Mouse (Mus musculus) liver, embryonic 15.5 days (tissue): ENCODE data around the gene Khnyn. TPM values are rescaled to one million over a fixed set of nuclear protein-coding genes. Genes with fewer than 3 reads are reported as not detected.

ENCODE experiments used
- ATAC-seq: fragments of 200-750 bp; cut with Nextera tagmentation; 2 replicates; pipeline ENCODE4 v1.8.0; 2017; ENCODE audit warnings: moderate number of reproducible peaks, mild to moderate bottlenecking, moderate library complexity; ENCODE audit not compliant: insufficient read depth
- H3K27ac ChIP-seq: fragments of 300-500 bp; sonication (generic); replicated peaks from 2 replicates; pipeline ENCODE4 v1.5.1; 2015; ENCODE audit warnings: mild to moderate bottlenecking, inconsistent platforms
- H3K27me3 ChIP-seq: fragments of 300-500 bp; sonication (generic); 2 replicates; pipeline ENCODE4 v1.6.1; 2015; ENCODE audit warnings: mild to moderate bottlenecking, inconsistent platforms
- H3K36me3 ChIP-seq: fragments of 300-500 bp; sonication (generic); replicated peaks from 2 replicates; pipeline ENCODE4 v1.6.1; 2015; ENCODE audit warnings: moderate library complexity, mild to moderate bottlenecking, inconsistent platforms
- H3K4me1 ChIP-seq: fragments of 300-500 bp; sonication (generic); replicated peaks from 2 replicates; pipeline ENCODE4 v1.6.1; 2015; ENCODE audit warnings: inconsistent platforms
- H3K4me2 ChIP-seq: fragments of 300-500 bp; sonication (generic); 2 replicates; pipeline ENCODE4 v1.6.1; 2015; ENCODE audit warnings: moderate library complexity, mild to moderate bottlenecking, inconsistent platforms
- H3K4me3 ChIP-seq: fragments of 300-500 bp; sonication (generic); replicated peaks from 2 replicates; pipeline ENCODE4 v1.5.1; 2015; ENCODE audit warnings: mild to moderate bottlenecking, inconsistent platforms
- H3K9ac ChIP-seq: fragments of 300-500 bp; sonication (generic); 2 replicates; pipeline ENCODE4 v1.6.1; 2015; ENCODE audit warnings: moderate library complexity, mild to moderate bottlenecking, inconsistent platforms
- H3K9me3 ChIP-seq: fragments of 300-500 bp; sonication (generic); replicated peaks from 2 replicates; pipeline ENCODE4 v1.6.1; 2016; ENCODE audit warnings: inconsistent platforms
- WGBS: fragments of 180-500 bp; shearing (Covaris S2); methylation state at CpG from one replicate; pipeline ENCODE4 v1.1.7; 2015; ENCODE audit warnings: mixed read lengths; ENCODE audit not compliant: insufficient replicate concordance; 5-methylcytosine and 5-hydroxymethylcytosine counted together
- polyA plus RNA-seq: library from polyadenylated mRNA; unstranded; fragments of >200 nt; fragmentation: Nextera tagmentation; extraction: Ambion mirVana; gene quantifications from 2 replicates; pipeline ENCODE4 v1.2.1, GENCODE M21; 2015

The Khnyn gene
- polyA plus RNA-seq, 1 experiment from 2014 or later: 8.6 TPM

DNA sequence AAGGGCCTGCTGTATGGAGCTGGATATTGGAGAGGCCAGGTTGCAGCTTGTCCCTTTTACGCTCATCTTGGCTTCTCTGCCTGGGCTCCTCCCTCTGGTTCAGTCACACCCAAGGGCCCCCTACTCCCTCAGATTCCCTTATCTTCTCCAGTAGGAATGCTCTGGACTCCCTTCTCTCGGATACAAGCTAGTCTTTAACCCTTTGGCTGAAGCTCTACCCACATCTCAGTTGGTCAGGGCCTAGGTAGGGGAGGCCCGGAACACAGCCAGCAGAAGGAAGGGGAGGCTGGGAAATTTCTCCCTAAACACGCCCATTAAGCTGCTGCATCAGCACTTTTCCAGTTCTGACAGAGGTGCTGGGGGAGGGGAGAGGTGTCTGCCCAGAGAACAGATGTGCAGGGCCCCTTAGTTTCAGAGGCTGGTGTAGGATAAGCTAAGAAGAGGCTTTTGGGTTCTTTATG, 29.6 kb upstream of the Khnyn start:
- 0 out of 2 replicates have a peak, but pooled peaks have one; percentile 14 for ATAC-seq
- H3K27me3 ChIP-seq: peaks cover 31% of the 10 kb centered on the region
- peak overlapping the region; percentile 72 for H3K4me2 ChIP-seq
- H3K27ac ChIP-seq: peak overlapping the region; percentile 53
- peaks cover 34% of the 10 kb centered on the region for H3K4me1 ChIP-seq
- H3K36me3 ChIP-seq: no peaks in the 10 kb centered on the region
- peak overlapping the region; percentile 57 for H3K4me3 ChIP-seq
- H3K9ac ChIP-seq: peak overlapping the region; percentile 32; the same call in 1 of the 2 replicates
- H3K9me3 ChIP-seq: no peaks in the 10 kb centered on the region
- 8% methylated on average over 4 of the region's 4 CpGs for WGBS

DNA sequence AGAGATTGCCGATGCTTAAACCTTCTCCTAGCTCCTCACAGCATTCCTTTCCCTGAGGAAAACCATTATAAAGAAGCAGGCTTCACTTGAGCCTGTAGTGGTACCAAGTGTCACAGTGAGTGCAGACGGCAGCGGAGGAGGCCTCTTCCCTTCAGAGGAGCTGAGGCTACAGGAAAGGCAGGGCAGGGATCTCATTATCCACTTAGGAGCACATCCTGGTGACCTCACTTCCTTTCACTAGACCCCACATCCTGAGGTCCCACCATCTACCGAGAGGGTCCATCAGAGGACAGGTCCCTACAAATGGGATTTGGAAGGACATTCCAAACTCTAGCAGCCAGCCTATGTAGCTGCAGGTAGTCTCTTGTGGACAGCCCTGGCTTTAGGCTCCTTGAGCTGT, 27.2 kb upstream of the Khnyn start:
- H3K9me3 ChIP-seq: no peaks in the 10 kb centered on the region
- no peak overlapping the region for H3K4me3 ChIP-seq
- no peak overlapping the region for H3K27ac ChIP-seq
- H3K4me1 ChIP-seq: peaks cover 47% of the 10 kb centered on the region
- H3K4me2 ChIP-seq: no peak overlapping the region
- 62% methylated on average over 4 of the region's 4 CpGs for WGBS
- no peaks in the 10 kb centered on the region for H3K36me3 ChIP-seq
- H3K27me3 ChIP-seq: peaks cover 21% of the 10 kb centered on the region
- no peak overlapping the region for H3K9ac ChIP-seq
- no peak for ATAC-seq

DNA sequence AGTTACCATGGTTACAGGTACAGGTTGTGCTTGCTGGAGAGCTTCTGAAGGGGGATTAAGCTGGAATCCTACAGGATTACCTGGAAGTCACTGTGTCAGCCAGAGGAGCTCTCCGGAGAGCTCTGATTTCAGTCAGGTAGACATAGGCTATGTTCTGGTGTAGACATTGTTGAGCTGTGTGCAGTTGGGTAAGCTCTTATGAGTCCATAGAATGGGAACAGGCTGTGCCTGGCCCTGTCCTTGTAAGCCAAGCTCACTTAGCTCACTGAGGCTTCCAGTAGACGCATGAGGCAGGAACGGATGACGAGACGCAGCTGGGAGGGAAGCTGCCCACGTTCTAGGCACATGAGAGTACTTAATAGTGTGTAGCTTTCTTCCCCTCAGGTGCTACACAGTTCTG, 22.6 kb upstream of the Khnyn start:
- no peak overlapping the region for H3K9ac ChIP-seq
- H3K4me1 ChIP-seq: peaks cover 20% of the 10 kb centered on the region
- WGBS: 75% methylated on average over 6 of the region's 6 CpGs
- 0 out of 2 replicates have a peak, but pooled peaks cover 7% of the 10 kb centered on the region for H3K36me3 ChIP-seq
- ATAC-seq: no peak
- no peaks in the 10 kb centered on the region for H3K27me3 ChIP-seq
- no peak overlapping the region for H3K27ac ChIP-seq
- no peak overlapping the region for H3K4me3 ChIP-seq
- no peaks in the 10 kb centered on the region for H3K9me3 ChIP-seq
- no peak overlapping the region for H3K4me2 ChIP-seq

DNA sequence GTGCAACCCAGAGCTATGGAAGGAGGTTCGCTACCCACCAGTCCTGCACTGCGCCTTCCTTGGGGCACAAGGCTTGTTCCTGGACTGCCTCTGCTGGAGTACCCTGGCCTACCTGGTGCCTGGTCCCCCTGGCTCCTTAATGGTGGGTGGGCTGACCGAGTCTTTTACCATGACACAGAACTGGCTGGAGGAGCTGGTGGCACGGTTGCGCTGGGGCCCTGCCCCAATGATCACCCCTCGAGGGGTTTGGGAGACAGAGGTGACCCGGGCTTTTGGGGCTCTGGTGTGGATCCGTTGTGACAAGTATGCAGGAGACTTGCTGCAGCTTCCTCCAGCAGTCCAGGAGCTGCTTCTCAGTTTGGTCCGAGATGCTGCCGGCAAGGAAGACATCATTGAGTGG, 21.8 kb upstream of the Khnyn start:
- Histone ChIP-seq H3K4me1 (peaks cover 20% of the 10 kb centered on the region; the same call in 1 of the 2 replicates), H3K9ac (no peak overlapping the region), H3K4me2 (no peak overlapping the region), H3K9me3 (no peaks in the 10 kb centered on the region), H3K36me3 (0 out of 2 replicates have a peak, but pooled peaks cover 7% of the 10 kb centered on the region), H3K27ac (no peak overlapping the region), H3K27me3 (no peaks in the 10 kb centered on the region), H3K4me3 (no peak overlapping the region)
- ATAC-seq: no peak
- WGBS: 81% methylated on average over 10 of the region's 10 CpGs

DNA sequence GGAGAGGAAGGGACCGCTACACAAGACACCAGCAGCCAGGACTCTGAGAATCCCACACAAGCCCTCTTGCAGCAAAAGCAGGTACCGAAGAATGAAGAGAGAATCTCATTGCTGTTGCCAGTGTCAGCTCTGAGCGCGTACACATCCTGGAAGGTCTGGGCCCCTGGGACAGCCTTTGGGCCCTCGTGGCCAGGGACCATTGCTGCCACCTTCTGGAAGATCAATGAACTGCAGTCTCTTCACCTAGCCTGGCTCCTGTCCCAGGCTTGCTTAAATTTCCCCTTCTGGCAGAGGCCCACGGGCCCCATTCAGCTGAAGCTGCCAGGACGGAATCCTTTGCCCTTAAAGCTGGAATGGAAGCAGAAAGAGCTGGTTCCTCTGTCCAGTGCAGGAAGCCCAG, 21.0 kb upstream of the Khnyn start:
- ATAC-seq: peak; percentile 49; the same call in 1 of the 2 replicates
- WGBS: 37% methylated on average over 7 of the region's 7 CpGs

DNA sequence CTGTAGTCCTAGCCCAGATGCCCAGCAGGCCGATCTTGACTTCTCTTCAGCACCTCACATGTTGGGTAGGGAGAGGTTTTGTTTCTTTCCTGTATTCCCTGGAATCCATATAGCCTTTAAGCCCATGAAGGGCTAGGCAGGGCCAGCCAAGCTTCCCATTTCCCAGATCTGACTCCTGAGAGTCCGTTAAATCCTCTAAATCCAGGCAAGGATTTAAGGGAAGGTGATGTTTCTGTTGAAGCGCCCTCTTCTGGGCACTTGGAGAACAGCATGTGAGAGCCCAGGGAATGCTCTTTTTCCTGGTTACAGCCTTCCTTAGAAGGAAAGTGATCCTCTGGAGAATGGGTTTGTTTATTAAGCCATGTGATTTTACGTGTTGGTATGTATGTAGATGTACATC, 17.8 kb upstream of the Khnyn start:
- H3K27me3 ChIP-seq: no peaks in the 10 kb centered on the region
- H3K4me3 ChIP-seq: no peak overlapping the region
- peaks cover 21% of the 10 kb centered on the region; the same call in 1 of the 2 replicates for H3K36me3 ChIP-seq
- H3K27ac ChIP-seq: no peak overlapping the region
- no peak overlapping the region for H3K4me2 ChIP-seq
- no peaks in the 10 kb centered on the region for H3K9me3 ChIP-seq
- no peak overlapping the region for H3K9ac ChIP-seq
- WGBS: 31% methylated on average over 4 of the region's 4 CpGs
- no peak for ATAC-seq
- H3K4me1 ChIP-seq: peaks cover 8% of the 10 kb centered on the region; the same call in 1 of the 2 replicates

More for the DNA sequence above, 21.0 kb upstream of the Khnyn start:
- peaks cover 20% of the 10 kb centered on the region; the same call in 1 of the 2 replicates for H3K4me1 ChIP-seq
- H3K36me3 ChIP-seq: 0 out of 2 replicates have a peak, but pooled peaks cover 13% of the 10 kb centered on the region
- H3K9me3 ChIP-seq: no peaks in the 10 kb centered on the region
- no peak overlapping the region for H3K27ac ChIP-seq
- H3K27me3 ChIP-seq: no peaks in the 10 kb centered on the region
- no peak overlapping the region for H3K4me2 ChIP-seq
- H3K9ac ChIP-seq: no peak overlapping the region
- no peak overlapping the region for H3K4me3 ChIP-seq

DNA sequence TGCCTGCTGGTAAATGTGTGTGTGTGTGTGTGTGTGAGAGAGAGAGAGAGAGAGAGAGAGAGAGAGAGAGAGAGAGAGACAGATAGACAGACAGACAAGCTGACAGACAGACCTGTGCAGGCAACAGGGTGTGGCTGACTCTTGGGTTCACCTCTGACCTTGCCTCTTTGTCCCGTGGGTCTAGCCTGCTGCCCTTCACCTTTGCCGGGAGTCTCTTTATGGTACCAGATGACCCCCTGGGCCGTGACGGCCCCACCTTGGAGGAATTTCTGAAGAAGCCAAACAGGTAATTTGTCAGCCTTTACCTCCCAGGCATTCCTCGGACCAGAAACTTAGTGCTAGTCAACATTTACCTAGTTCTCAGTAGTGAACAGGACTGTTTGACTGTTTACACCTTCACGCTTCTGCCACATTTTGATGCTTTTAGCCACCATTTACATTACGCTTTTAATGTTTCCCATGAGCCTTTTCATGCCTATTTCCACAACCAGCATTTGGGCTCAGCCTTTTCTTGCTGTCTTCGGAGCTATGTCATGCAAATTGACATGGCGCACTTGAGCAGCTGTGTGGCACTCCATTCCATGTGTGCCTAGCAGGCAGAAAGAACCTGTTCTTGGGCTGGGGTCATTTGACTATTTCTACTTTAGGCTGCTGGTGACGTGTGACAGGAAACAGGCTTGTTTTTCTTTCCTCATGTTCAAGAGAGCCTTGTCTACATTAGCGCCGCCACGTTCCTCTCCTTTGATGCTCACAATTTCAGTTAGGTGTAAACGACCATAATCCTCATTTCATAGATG, 16.3 kb upstream of the Khnyn start:
- H3K4me1 ChIP-seq: peaks cover 10% of the 10 kb centered on the region; the same call in 1 of the 2 replicates
- no peak overlapping the region for H3K27ac ChIP-seq
- no peak for ATAC-seq
- no peaks in the 10 kb centered on the region for H3K9me3 ChIP-seq
- no peak overlapping the region for H3K4me2 ChIP-seq
- no peaks in the 10 kb centered on the region for H3K27me3 ChIP-seq
- H3K9ac ChIP-seq: no peak overlapping the region
- H3K36me3 ChIP-seq: peaks cover 24% of the 10 kb centered on the region; the same call in 1 of the 2 replicates
- H3K4me3 ChIP-seq: no peak overlapping the region
- WGBS: 73% methylated on average over 14 of the region's 14 CpGs

DNA sequence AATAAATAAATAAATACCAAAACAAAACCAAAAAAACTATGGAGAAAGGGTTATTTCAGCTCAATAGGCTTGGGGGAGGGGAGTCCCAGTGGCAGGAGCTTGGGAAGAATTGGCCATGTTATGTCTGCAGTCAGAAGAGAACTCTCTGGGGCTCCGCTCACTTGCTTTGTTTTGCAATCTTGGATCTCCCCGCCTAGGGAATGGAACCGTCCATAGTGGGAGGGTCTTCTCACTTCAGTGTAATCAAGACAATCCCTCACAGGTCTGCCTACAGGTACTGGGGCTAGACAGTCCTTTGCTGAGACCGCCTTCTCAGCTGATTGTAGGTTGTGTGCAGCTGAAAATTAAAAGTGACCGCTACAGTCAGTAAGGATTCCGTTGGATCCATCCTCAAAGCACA, 15.2 kb upstream of the Khnyn start:
- H3K4me2 ChIP-seq: no peak overlapping the region
- WGBS: 85% methylated on average over 6 of the region's 6 CpGs
- no peak overlapping the region for H3K27ac ChIP-seq
- H3K27me3 ChIP-seq: no peaks in the 10 kb centered on the region
- peaks cover 14% of the 10 kb centered on the region; the same call in 1 of the 2 replicates for H3K4me1 ChIP-seq
- no peak overlapping the region for H3K9ac ChIP-seq
- H3K9me3 ChIP-seq: no peaks in the 10 kb centered on the region
- no peak overlapping the region for H3K4me3 ChIP-seq
- ATAC-seq: no peak
- peaks cover 21% of the 10 kb centered on the region; the same call in 1 of the 2 replicates for H3K36me3 ChIP-seq

DNA sequence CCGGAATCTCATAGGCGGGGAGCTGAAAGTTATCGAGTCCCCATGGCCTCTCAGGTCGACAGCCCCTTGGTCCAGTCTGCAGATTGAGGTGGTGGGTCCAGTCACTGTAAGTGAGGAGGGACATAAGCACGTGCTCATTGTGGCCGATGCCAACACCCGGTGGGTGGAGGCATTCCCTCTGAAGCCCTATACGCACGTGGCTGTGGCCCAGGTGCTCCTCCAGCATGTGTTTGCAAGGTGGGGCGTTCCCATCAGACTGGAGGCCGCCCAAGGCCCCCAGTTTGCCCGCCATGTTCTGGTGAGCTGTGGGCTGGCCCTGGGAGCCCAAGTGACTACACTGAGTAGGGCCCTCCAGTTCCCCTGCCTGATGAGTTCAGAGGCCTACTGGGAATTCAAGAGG, 12.7 kb upstream of the Khnyn start:
- no peak overlapping the region for H3K27ac ChIP-seq
- no peak for ATAC-seq
- peaks cover 10% of the 10 kb centered on the region; the same call in 1 of the 2 replicates for H3K27me3 ChIP-seq
- H3K4me1 ChIP-seq: peaks cover 14% of the 10 kb centered on the region; the same call in 1 of the 2 replicates
- no peaks in the 10 kb centered on the region for H3K9me3 ChIP-seq
- no peak overlapping the region for H3K9ac ChIP-seq
- 77% methylated on average over 12 of the region's 12 CpGs for WGBS
- no peak overlapping the region for H3K4me3 ChIP-seq
- no peak overlapping the region for H3K4me2 ChIP-seq
- peaks cover 19% of the 10 kb centered on the region; the same call in 1 of the 2 replicates for H3K36me3 ChIP-seq

DNA sequence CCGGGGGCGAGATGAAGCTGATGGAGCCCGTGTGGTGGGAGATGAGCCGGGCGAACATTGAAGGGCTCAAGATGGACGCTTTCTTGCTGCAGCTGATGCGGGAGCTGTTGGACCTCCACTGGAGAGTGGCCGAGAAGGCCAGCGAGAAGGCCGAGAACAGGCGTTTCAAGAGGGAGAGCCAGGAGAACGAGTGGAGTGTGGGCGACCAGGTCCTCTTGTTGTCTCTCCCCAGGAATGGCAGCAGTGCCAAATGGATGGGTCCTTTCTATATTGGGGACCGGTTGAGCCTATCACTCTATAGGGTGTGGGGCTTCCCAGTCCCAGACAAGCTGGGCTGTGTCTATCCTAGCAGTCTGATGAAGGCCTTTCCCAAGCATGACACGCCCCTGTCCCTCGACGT, 12.2 kb upstream of the Khnyn start:
- H3K4me2 ChIP-seq: no peak overlapping the region
- peaks cover 13% of the 10 kb centered on the region; the same call in 1 of the 2 replicates for H3K27me3 ChIP-seq
- H3K36me3 ChIP-seq: peaks cover 19% of the 10 kb centered on the region; the same call in 1 of the 2 replicates
- 76% methylated on average over 17 of the region's 17 CpGs for WGBS
- ATAC-seq: no peak
- H3K9me3 ChIP-seq: no peaks in the 10 kb centered on the region
- no peak overlapping the region for H3K9ac ChIP-seq
- H3K4me1 ChIP-seq: peaks cover 15% of the 10 kb centered on the region; the same call in 1 of the 2 replicates
- no peak overlapping the region for H3K27ac ChIP-seq
- H3K4me3 ChIP-seq: no peak overlapping the region

DNA sequence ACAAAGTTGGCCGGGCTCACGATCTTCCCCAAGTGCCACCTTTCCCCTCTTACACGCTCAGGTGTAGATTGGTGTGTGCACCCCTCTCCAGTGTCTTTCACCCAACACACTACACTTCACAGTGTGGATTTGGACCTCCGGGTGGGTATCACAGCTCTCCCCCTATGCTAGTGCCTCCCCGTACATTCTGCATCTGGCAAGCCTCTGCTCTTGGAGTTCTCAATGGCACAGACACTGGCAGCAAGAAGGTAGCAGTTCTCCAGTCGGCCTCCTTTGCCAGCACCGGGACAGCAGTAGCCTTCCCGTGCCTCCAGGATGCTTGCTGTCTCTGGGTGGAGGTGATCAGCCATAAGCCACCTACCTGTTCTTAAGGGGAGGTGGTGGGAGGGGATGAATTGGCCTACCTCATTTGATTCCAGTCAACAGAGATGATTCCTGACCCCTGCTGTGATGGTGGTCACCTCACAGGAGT, 11.5 kb upstream of the Khnyn start:
- no peak for ATAC-seq
- peak overlapping the region; percentile 68; the same call in 1 of the 2 replicates for H3K4me2 ChIP-seq
- peaks cover 22% of the 10 kb centered on the region for H3K4me1 ChIP-seq

More for the DNA sequence above, 11.5 kb upstream of the Khnyn start:
- Histone ChIP-seq H3K9me3 (no peaks in the 10 kb centered on the region), H3K36me3 (peaks cover 18% of the 10 kb centered on the region; the same call in 1 of the 2 replicates), H3K27me3 (peaks cover 20% of the 10 kb centered on the region; the same call in 1 of the 2 replicates), H3K27ac (no peak overlapping the region), H3K9ac (no peak overlapping the region), H3K4me3 (no peak overlapping the region)
- 74% methylated on average over 8 of the region's 8 CpGs for WGBS
